ENCODE assay signal across 10 mouse cellular contexts in genomic region chr9:103597861-103598260, GRCm38 (mm10).
DNase-seq lines count a peak whose midpoint lies in the region; ATAC-seq lines count a peak whose summit lies in the region.
"Had no signal": no experiment of that assay in that cellular context is flagged by ENCODE, and none has a peak within 500 bp of the region (broad histone marks: within the 10 kb centered on the region; RNA-seq: fewer than 3 reads in every experiment).

No protein-coding gene starts in this region.

- DNase-seq in layer of hippocampus, adult 8-10 months (ENCODE audit: low spot score in 2 of 2): peak; percentile 48 to 67
- DNase-seq in layer of hippocampus, postnatal 10 days (ENCODE audit: low spot score in 2 of 2): no peak
- peak; percentile 84 for DNase-seq in brain, adult 2 months (ENCODE audit: low read depth, low spot score)
- peak; percentile 51 for DNase-seq in lung, postnatal 14 days
- DNase-seq in kidney, adult 11 months: no peak
- DNase-seq in cerebellum, postnatal 36 days: no peak
- no peak for DNase-seq in embryo, embryonic 10 days (ENCODE audit: low spot score)
- DNase-seq: cerebellum, adult 11 months had no signal

- ATAC-seq in granulocyte monocyte progenitor cell, adult 5-6 weeks (replicated peaks; ENCODE audit: poor library complexity, severe bottlenecking): peak; percentile 84
- ATAC-seq: forebrain, embryonic 13.5 days had no signal

Comparison
In these comparisons a context has a peak if more than half of its experiments do, and no peak if none do; other contexts are left out.
1. DNase-seq: peak in layer of hippocampus, adult 8-10 months (2 of 2), brain, adult 2 months (single experiment) and lung, postnatal 14 days (single experiment); none in layer of hippocampus, postnatal 10 days (0 of 2), kidney, adult 11 months (single experiment), cerebellum, postnatal 36 days (0 of 2) and embryo, embryonic 10 days (single experiment).